Mouse (Mus musculus): ENCODE data around the gene Nr5a1. TPM values are rescaled to one million over a fixed set of nuclear protein-coding genes. Genes with fewer than 3 reads are reported as not detected.

Nr5a1 gene
- polyA plus RNA-seq (2015; fragmentation: Nextera tagmentation; extraction: Ambion mirVana) = 1.4 and 2.4 TPM in 2 replicates

GRCm38 (mm10) chr2:38714324-38714723 lies at the start of gene Nr5a1:
Gene Nr5a1 (minus strand): TSS chr2:38714542.
- no peaks in the 10 kb centered on the region for H3K36me3 ChIP-seq (ENCODE audit: poor library complexity, severe bottlenecking)
- no peaks in the 10 kb centered on the region for H3K9me3 ChIP-seq (replicated peaks)
- H3K4me1 ChIP-seq = peaks cover 21% of the 10 kb centered on the region
- no peak within 1 kb of the TSS for H3K4me2 ChIP-seq
- peaks cover 70% of the 10 kb centered on the region for H3K27me3 ChIP-seq
- no peak within 1 kb of the TSS for H3K27ac ChIP-seq
- H3K4me3 ChIP-seq = no peak within 1 kb of the TSS
- ATAC-seq = no peak
- WGBS = 84% methylated on average over 13 of the region's 13 CpGs
- no peak within 1 kb of the TSS for H3K9ac ChIP-seq

GRCm38 (mm10) chr2:38739847-38740246 lies 25.5 kb upstream of the Nr5a1 start:
- Histone ChIP-seq H3K4me3 (no peak overlapping the region), H3K9ac (no peak overlapping the region), H3K27me3 (no peaks in the 10 kb centered on the region), H3K9me3 (replicated peaks) (no peaks in the 10 kb centered on the region), H3K27ac (no peak overlapping the region), H3K36me3 (ENCODE audit: poor library complexity, severe bottlenecking) (0 out of 2 replicates have a peak, but pooled peaks cover 3% of the 10 kb centered on the region), H3K4me1 (peaks cover 11% of the 10 kb centered on the region), H3K4me2 (no peak overlapping the region)
- ATAC-seq = peak; percentile 21; the same call in 1 of the 2 replicates
- WGBS = 80% methylated on average over 3 of the region's 3 CpGs

- 11% methylated on average over 7 of the region's 7 CpGs for WGBS
- H3K27ac ChIP-seq = no peak overlapping the region
- peaks cover 11% of the 10 kb centered on the region for H3K4me1 ChIP-seq
- peak; percentile 85 for ATAC-seq
- H3K9me3 ChIP-seq (replicated peaks) = no peaks in the 10 kb centered on the region
- H3K4me2 ChIP-seq = no peak overlapping the region
- no peak overlapping the region; the same call in 1 of the 2 replicates for H3K9ac ChIP-seq
- H3K4me3 ChIP-seq = no peak overlapping the region
- 0 out of 2 replicates have a peak, but pooled peaks cover 3% of the 10 kb centered on the region for H3K36me3 ChIP-seq (ENCODE audit: poor library complexity, severe bottlenecking)
- H3K27me3 ChIP-seq = no peaks in the 10 kb centered on the region
Observed at GRCm38 (mm10) chr2:38739410-38739809, 25.1 kb upstream of the Nr5a1 start.

- Histone ChIP-seq H3K4me3 (no peak overlapping the region), H3K9me3 (replicated peaks) (no peaks in the 10 kb centered on the region), H3K36me3 (ENCODE audit: poor library complexity, severe bottlenecking) (0 out of 2 replicates have a peak, but pooled peaks cover 3% of the 10 kb centered on the region), H3K27me3 (no peaks in the 10 kb centered on the region), H3K4me1 (peaks cover 6% of the 10 kb centered on the region), H3K4me2 (no peak overlapping the region), H3K9ac (no peak overlapping the region; the same call in 1 of the 2 replicates), H3K27ac (no peak overlapping the region)
- WGBS = 67% methylated on average over 14 of the region's 14 CpGs
- ATAC-seq = no peak; the same call in 1 of the 2 replicates
Observed at GRCm38 (mm10) chr2:38738601-38739301, 24.4 kb upstream of the Nr5a1 start.

- no peak overlapping the region for H3K4me3 ChIP-seq
- no peak overlapping the region for H3K9ac ChIP-seq
- H3K4me2 ChIP-seq = no peak overlapping the region
- ATAC-seq = no peak
- H3K36me3 ChIP-seq (ENCODE audit: poor library complexity, severe bottlenecking) = 0 out of 2 replicates have a peak, but pooled peaks cover 3% of the 10 kb centered on the region
- no peaks in the 10 kb centered on the region for H3K9me3 ChIP-seq (replicated peaks)
- no peaks in the 10 kb centered on the region for H3K27me3 ChIP-seq
- H3K4me1 ChIP-seq = 0 out of 2 replicates have a peak, but pooled peaks cover 5% of the 10 kb centered on the region
- H3K27ac ChIP-seq = no peak overlapping the region
Observed at GRCm38 (mm10) chr2:38735740-38736139, 21.4 kb upstream of the Nr5a1 start.

GRCm38 (mm10) chr2:38734721-38735120 lies 20.4 kb upstream of the Nr5a1 start:
- Histone ChIP-seq H3K4me3 (no peak overlapping the region), H3K4me1 (0 out of 2 replicates have a peak, but pooled peaks cover 5% of the 10 kb centered on the region), H3K36me3 (ENCODE audit: poor library complexity, severe bottlenecking) (0 out of 2 replicates have a peak, but pooled peaks cover 3% of the 10 kb centered on the region), H3K9me3 (replicated peaks) (no peaks in the 10 kb centered on the region), H3K27me3 (no peaks in the 10 kb centered on the region), H3K4me2 (no peak overlapping the region), H3K9ac (no peak overlapping the region), H3K27ac (no peak overlapping the region)
- ATAC-seq = no peak
- 73% methylated on average over 5 of the region's 5 CpGs for WGBS

- Histone ChIP-seq H3K27ac (no peak overlapping the region), H3K4me2 (no peak overlapping the region)
- 89% methylated on average over 6 of the region's 6 CpGs for WGBS
Observed at GRCm38 (mm10) chr2:38730331-38730827, 16.0 kb upstream of the Nr5a1 start.

GRCm38 (mm10) chr2:38725427-38725826 lies 11.1 kb upstream of the Nr5a1 start:
- H3K4me2 ChIP-seq = no peak overlapping the region
- no peaks in the 10 kb centered on the region for H3K36me3 ChIP-seq (ENCODE audit: poor library complexity, severe bottlenecking)
- no peaks in the 10 kb centered on the region for H3K9me3 ChIP-seq (replicated peaks)
- WGBS = 15% methylated on average over 3 of the region's 3 CpGs
- no peak for ATAC-seq
- no peak overlapping the region for H3K9ac ChIP-seq
- H3K27me3 ChIP-seq = no peaks in the 10 kb centered on the region
- H3K27ac ChIP-seq = no peak overlapping the region
- peaks cover 12% of the 10 kb centered on the region for H3K4me1 ChIP-seq
- no peak overlapping the region for H3K4me3 ChIP-seq

More at GRCm38 (mm10) chr2:38730331-38730827, 16.0 kb upstream of the Nr5a1 start:
- Histone ChIP-seq H3K36me3 (ENCODE audit: poor library complexity, severe bottlenecking) (no peaks in the 10 kb centered on the region), H3K27me3 (no peaks in the 10 kb centered on the region), H3K9ac (no peak overlapping the region), H3K9me3 (replicated peaks) (no peaks in the 10 kb centered on the region), H3K4me1 (peaks cover 2% of the 10 kb centered on the region; the same call in 1 of the 2 replicates), H3K4me3 (no peak overlapping the region)
- no peak for ATAC-seq

GRCm38 (mm10) chr2:38723378-38723777 lies 9.0 kb upstream of the Nr5a1 start:
- no peaks in the 10 kb centered on the region for H3K9me3 ChIP-seq (replicated peaks)
- no peak overlapping the region for H3K9ac ChIP-seq
- no peak overlapping the region for H3K4me3 ChIP-seq
- no peak overlapping the region for H3K27ac ChIP-seq
- H3K36me3 ChIP-seq (ENCODE audit: poor library complexity, severe bottlenecking) = no peaks in the 10 kb centered on the region
- no peak overlapping the region for H3K4me2 ChIP-seq
- no peak for ATAC-seq
- H3K27me3 ChIP-seq = no peaks in the 10 kb centered on the region; the same call in 1 of the 2 replicates
- peaks cover 12% of the 10 kb centered on the region for H3K4me1 ChIP-seq
- 86% methylated on average over 4 of the region's 4 CpGs for WGBS

GRCm38 (mm10) chr2:38722076-38722475 lies 7.7 kb upstream of the Nr5a1 start:
- 24% methylated on average over 4 of the region's 4 CpGs for WGBS
- Histone ChIP-seq H3K27me3 (peaks cover 5% of the 10 kb centered on the region; the same call in 1 of the 2 replicates), H3K4me2 (no peak overlapping the region), H3K9me3 (replicated peaks) (no peaks in the 10 kb centered on the region), H3K36me3 (ENCODE audit: poor library complexity, severe bottlenecking) (no peaks in the 10 kb centered on the region), H3K9ac (no peak overlapping the region), H3K4me3 (no peak overlapping the region), H3K27ac (no peak overlapping the region), H3K4me1 (peaks cover 12% of the 10 kb centered on the region)
- no peak for ATAC-seq

- Histone ChIP-seq H3K4me2 (no peak overlapping the region), H3K36me3 (ENCODE audit: poor library complexity, severe bottlenecking) (no peaks in the 10 kb centered on the region), H3K4me3 (no peak overlapping the region), H3K27ac (no peak overlapping the region), H3K4me1 (peaks cover 12% of the 10 kb centered on the region), H3K27me3 (peaks cover 11% of the 10 kb centered on the region; the same call in 1 of the 2 replicates), H3K9ac (no peak overlapping the region), H3K9me3 (replicated peaks) (no peaks in the 10 kb centered on the region)
- WGBS = 45% methylated on average over 2 of the region's 2 CpGs
- ATAC-seq = no peak
Observed at GRCm38 (mm10) chr2:38720661-38721060, 6.3 kb upstream of the Nr5a1 start.

GRCm38 (mm10) chr2:38719354-38719753 lies 5.0 kb upstream of the Nr5a1 start:
- H3K4me1 ChIP-seq = peaks cover 4% of the 10 kb centered on the region; the same call in 1 of the 2 replicates
- H3K27ac ChIP-seq = no peak overlapping the region
- peaks cover 20% of the 10 kb centered on the region for H3K27me3 ChIP-seq

More at GRCm38 (mm10) chr2:38719354-38719753, 5.0 kb upstream of the Nr5a1 start:
- Histone ChIP-seq H3K36me3 (ENCODE audit: poor library complexity, severe bottlenecking) (no peaks in the 10 kb centered on the region), H3K4me2 (no peak overlapping the region), H3K9me3 (replicated peaks) (no peaks in the 10 kb centered on the region), H3K9ac (no peak overlapping the region), H3K4me3 (no peak overlapping the region)
- ATAC-seq = no peak
- WGBS = 81% methylated on average over 6 of the region's 6 CpGs

All from forebrain, embryonic 13.5 days (tissue).